ENCODE assay signal across 1 mouse cellular context in genomic region chr12:76375506-76375905, GRCm38 (mm10).
TF ChIP-seq lines count a peak whose summit lies in the region.

No protein-coding gene starts in this region.

TF ChIP-seq in MEL, 35 proteins besides CTCF, POLR2A, EP300 and RAD21 (continued from another document):
- TF ChIP-seq MEF2A (IDR thresholded peaks at IDR 0.05; ENCODE audit: extremely low read depth, insufficient replicate concordance, low read depth, low read length, poor library complexity, severe bottlenecking) (no peak), ZC3H11A (IDR thresholded peaks at IDR 0.05; ENCODE audit: low read depth, low read length) (no peak), USF2 (IDR thresholded peaks at IDR 0.05; ENCODE audit: borderline replicate concordance in 1 of 2, insufficient read depth in 1 of 2, low read depth in 1 of 2, low read length in 2 of 2) (no peak), MAZ (IDR thresholded peaks at IDR 0.05; ENCODE audit: low read depth, low read length) (0 out of 2 replicates have a peak, but pooled peaks have one; percentile 45), POLR2AphosphoS5 (IDR thresholded peaks at IDR 0.05; ENCODE audit: borderline replicate concordance, low read depth, low read length) (no peak), TAL1 (IDR thresholded peaks at IDR 0.05; ENCODE audit: low read length) (peak; percentile 75), KAT2A (conservative IDR thresholded peaks at IDR 0.05; ENCODE audit: low read depth, low read length) (no peak), SIN3A (IDR thresholded peaks at IDR 0.05; ENCODE audit: low read length) (peak; percentile 81), MYC (IDR thresholded peaks at IDR 0.05; ENCODE audit: low read depth, low read length) (0 out of 2 replicates have a peak, but pooled peaks have one; percentile 24), TBP (IDR thresholded peaks at IDR 0.05; ENCODE audit: low read depth, low read length) (no peak), ELF1 (IDR thresholded peaks at IDR 0.05; ENCODE audit: low read depth, low read length) (no peak), ZNF384 (IDR thresholded peaks at IDR 0.05; ENCODE audit: low read depth, low read length) (no peak), TCF12 (IDR thresholded peaks at IDR 0.05; ENCODE audit: low read depth, low read length) (peak; percentile 75), POLR2AphosphoS2 (IDR thresholded peaks at IDR 0.05; ENCODE audit: low read length) (no peak; the same call in 1 of the 2 replicates), UBTF (IDR thresholded peaks at IDR 0.05; ENCODE audit: borderline replicate concordance, insufficient read depth, low read depth, low read length) (no peak), RCOR1 (IDR thresholded peaks at IDR 0.05; ENCODE audit: low read depth, low read length) (peak; percentile 63), MYB (IDR thresholded peaks at IDR 0.05; ENCODE audit: low read depth, low read length) (no peak)
